Mouse (Mus musculus): ENCODE data around the gene Gbp3.

Gbp3 gene

DNA sequence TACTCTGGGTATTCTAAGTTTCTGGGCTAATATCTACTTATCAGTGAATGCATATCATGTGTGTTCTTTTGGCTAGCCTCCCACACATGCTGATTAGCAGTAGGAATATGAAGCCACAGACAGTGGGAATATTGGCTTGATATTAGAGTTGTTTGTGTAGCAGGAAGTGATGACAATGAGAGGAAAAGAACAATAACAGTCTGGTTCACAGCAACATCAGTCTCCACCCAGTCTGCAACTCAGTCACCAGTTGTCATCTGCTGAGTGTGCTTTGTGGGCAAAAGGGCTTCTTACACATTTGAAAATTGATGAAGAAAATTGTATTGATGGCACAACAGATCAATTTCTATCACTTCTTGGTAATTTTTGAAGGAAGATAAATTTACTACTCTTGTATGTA is 27.6 kb downstream of the Gbp3 start:
- no peak for DNase-seq (ENCODE audit: extremely low spot score, low spot score)

DNA sequence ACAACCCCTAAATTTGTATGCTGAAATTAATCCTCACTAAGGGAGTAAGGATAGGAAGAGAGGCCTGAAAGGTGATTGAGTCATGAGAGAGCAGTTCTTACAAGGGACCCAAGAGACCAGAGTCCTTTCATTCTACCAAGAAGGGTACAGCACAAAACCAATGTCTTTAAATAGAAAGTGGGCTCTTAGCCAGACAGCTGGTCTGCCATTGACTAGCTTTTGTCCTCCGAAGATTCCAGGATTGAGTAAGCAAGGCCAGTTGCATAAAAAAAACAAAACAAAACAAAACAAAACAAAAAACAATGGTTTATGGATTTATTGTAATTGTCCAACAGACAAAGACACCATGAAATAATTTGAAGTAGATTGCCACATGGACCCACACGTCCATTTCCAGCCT is 29.1 kb downstream of the Gbp3 start:
- DNase-seq (ENCODE audit: extremely low spot score, low spot score), result no peak

DNA sequence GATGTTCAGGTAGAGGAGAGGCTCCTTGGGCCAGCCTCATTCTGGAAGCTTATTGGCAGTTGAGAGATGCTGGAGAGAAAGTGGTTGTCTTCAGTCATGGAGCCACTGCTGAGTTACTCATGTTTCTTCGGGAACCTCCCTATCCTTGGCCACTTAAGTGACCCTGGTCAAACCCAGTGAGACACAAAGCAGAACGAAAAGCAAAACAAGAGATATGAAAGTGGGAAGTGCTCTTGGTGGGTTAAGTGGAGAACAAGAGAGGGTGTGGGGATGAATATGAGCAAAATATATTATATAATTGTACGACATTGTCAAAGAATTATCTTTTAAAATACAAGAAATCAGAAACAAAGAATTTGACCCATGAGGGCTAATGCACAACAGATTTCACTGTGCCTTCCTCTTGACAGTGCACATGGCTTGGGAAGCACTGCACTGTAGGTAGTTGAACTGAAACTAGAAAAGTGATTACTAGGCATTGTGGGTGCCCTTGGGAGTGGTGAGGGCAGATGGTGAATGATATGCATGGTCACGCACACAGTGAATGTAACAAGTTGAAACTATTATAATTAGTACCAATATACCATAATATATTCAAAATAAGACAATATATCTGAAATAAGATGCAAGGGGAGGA is 30.7 kb downstream of the Gbp3 start:
- DNase-seq (ENCODE audit: extremely low spot score, low spot score), result no peak

DNA sequence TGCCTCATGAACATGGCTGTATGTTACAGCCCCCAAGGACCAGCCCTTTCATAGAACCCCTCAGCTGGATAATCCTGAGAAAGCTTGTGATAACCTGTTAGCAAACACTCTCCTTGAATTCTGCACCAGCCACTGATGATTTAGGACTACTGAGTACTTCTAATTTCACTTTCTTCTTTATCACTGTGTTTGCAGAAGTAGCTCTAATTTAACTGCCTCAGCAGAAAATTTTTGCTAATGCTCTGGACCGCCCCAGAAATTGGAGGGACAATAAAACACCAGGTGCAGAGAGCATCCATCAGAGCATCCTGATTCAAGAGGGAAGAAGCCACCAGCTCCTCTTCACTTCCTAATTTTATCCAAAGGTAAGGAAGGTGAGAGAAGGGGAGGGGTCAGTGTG is 34.7 kb downstream of the Gbp3 start, which contains the start of gene Gbp2b:
Gene Gbp2b (plus strand): TSS at position 301 of the 400 bp plus-strand sequence.
- no peak for DNase-seq (ENCODE audit: extremely low spot score, low spot score)

DNA sequence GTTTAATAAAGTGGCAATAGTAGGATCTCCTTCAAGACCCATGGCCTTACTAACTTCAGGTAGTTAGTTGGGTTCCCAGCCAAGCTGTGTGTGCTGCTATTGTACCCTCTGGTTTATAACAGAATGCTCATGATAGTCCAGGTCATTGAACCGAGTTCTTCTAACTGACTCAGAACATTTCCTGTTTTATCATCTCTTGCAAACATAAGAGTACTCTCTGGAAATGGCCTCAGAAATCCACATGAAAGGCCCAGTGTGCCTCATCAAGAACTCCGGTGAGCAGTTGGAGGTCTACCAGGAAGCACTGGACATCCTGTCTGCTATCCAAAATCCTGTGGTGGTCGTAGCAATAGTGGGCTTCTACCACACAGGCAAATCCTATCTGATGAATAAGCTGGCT is 38.1 kb downstream of the Gbp3 start:
- DNase-seq (ENCODE audit: extremely low spot score, low spot score), result no peak

DNA sequence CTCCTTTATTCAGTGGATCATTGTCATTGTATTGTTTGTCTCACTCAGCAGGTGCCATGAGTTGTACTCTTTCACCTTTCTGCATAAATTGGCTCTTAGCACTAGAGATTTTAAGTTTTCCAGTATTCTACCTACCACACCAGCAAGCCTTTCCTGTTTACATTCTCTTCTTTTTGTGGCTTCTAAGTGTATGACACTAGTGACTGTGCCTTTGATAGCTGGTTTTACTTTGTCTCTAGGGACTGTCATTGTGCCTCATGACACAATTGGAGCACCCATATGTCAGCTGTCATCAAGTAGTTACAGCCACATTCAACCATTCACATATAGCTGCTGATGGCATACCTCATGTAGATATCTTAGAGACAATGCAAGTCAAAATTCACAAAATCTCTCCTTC is 41.8 kb downstream of the Gbp3 start:
- DNase-seq (ENCODE audit: extremely low spot score, low spot score), result no peak

DNA sequence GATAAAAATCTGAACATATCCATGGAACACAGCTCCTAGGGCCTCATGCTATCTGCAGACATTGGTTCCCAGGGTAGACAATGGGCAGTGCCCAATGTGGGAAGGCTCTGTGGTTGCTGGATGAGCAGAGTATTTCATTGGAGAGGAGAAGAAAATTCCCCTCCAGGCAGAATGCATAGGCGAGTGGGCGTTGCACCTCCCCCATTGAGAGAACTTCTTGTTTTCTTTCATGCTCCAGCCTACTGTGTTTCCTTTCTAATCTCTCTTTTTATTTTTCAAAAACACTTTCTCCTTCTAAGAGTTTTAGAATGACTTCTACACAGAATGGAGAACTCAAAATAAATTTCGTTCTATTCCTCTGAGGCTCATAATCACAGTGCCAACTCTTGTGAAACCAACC is 58.8 kb downstream of the Gbp3 start:
- no peak for DNase-seq (ENCODE audit: extremely low spot score, low spot score)

DNA sequence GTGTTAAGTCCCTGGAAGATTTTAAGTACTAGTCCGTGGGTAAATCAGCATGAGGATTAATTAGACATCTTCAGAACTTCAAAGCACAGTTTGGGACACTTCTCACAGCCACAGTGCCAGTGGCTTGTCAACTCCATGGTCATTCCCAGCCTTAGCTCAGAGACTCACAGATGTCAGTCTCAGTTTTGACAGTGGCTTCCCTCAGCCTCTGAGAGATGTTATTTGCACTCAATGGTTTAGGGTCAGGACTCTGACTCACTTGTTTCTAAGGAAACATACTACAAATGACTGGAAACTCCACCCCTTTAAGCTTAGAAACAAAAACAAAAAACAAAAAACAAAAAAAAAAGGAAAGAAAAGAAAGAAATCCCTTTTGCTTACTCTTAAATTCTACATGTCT is 59.8 kb downstream of the Gbp3 start:
- DNase-seq (ENCODE audit: extremely low spot score, low spot score), result no peak

DNA sequence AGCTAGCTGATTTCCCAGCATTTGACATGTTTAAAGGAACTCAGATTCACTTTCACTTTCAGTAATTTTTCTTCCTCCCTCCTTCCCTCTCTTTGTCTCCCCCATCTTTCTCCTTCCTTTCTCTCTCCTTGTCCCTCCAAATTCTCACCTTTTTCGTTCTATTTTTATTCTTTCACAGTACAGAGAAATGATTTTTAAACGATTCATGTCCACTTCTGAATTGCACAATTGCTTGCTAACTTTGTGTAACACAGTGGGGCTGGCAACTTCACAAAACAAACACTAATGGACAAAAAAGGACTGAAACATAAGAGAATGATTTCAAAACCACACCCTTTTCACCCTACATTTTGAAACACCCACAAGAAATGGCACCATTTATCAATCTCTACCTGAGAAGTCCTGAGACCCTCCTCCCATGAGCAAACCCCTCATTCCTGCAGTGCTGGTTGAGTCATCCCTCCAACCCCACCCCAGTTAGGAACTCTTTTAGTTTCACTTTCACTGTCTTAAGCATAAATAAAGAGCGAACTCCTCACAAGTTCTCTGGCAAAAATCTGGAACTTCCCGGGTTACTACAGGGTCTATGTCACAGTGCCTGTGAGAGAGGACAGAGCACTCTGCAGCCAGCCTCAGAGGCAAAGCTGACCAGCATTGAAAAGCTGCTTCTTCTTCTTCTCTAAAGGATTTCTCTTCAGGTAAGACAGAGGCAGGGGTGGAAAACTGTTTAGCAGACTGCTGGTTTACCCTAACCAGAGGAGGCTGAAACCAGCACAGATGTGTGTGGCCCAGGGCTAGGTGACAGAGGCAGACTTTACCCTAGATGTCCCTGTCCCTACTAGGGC is 60.5 kb downstream of the Gbp3 start, which contains the start of gene Gbp2:
Gene Gbp2 (plus strand): TSS at position 492 of the 845 bp plus-strand sequence.
- DNase-seq (ENCODE audit: extremely low spot score, low spot score), result no peak

DNA sequence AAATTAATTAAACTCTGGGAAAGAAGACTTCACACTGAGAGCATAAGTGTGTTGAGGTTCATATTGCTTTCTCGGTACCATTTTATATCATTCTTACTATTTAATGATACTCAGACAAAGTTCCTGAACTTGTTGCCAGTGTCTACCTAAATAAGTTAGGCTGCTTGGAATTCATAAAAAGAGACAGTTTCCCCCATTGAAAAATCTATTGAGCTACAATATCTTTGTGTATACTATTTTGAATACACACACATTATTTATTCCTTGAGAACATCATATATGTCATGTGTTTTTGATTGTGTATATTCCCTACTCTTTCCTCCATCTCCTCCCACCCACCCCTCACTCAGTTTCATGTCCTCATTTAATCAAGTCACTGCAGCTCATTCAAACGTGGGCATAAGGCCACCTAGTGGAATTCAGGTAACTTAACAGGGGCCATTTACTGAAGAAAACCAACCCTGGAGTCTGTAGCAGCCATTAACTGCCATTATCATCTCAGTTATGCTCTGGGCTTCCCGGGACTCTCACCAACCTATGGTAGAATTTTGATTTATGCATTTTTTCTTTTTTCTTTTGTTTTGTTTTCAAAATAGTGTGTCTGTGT is 61.2 kb downstream of the Gbp3 start:
- no peak for DNase-seq (ENCODE audit: extremely low spot score, low spot score)

All from neural tube, embryonic 10.5 days (tissue).